Mouse (Mus musculus) natural killer cell, adult 2 months (primary cell): ENCODE data around the gene Gm10722.
"Not testable (repeated sequence)": the region's sequence is repeated elsewhere in the genome, so short reads cannot be mapped to it uniquely, and the experiment has no call there.

ENCODE experiments used
- DNase-seq, 2 experiments: peaks; one replicate each; pipeline ENCODE4 v3.0.0; 2022; ENCODE audit warnings: low spot score in 2 of 2

Gene Gm10722

GRCm38 (mm10) chr9:3025653-3026052, 24.9 kb downstream of the Gm10722 start:
- peak; percentile 64 to 67 for DNase-seq

GRCm38 (mm10) chr9:3026136-3026535, 25.4 kb downstream of the Gm10722 start:
- not testable (repeated sequence) for DNase-seq

- not testable (repeated sequence) for DNase-seq
Observed at GRCm38 (mm10) chr9:3026741-3027140, 26.0 kb downstream of the Gm10722 start.

DNA sequence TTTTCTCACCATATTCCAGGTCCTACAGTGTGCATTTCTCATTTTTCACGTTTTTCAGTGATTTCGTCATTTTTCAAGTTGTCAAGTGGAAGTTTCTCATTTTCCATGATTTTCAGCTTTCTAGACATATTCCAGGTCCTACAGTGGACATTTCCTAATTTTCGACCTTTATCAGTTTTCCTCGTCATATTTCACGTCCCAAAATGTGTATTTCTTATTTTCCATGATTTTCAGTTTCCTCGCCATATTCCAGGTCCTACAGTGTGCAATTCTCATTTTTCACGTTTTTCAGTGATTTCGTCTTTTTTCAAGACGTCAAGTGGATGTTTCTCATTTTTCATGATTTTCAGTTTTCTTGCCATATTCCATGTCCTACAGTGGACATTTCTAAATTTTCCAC, 26.5 kb downstream of the Gm10722 start:
- DNase-seq: not testable (repeated sequence)

GRCm38 (mm10) chr9:3029276-3030000, 28.7 kb downstream of the Gm10722 start:
- DNase-seq: peak; percentile 24 to 29

- DNase-seq: not testable (repeated sequence)
Observed at GRCm38 (mm10) chr9:3030677-3031318, 30.1 kb downstream of the Gm10722 start.

- not testable (repeated sequence) for DNase-seq
Observed at GRCm38 (mm10) chr9:3034299-3034698, 33.6 kb downstream of the Gm10722 start, which contains the start of gene Gm17535. Gene Gm17535 (plus strand): TSS chr9:3034599.

GRCm38 (mm10) chr9:3036577-3036976, 35.9 kb downstream of the Gm10722 start, which contains the start of gene Gm10715:
Gene Gm10715 (plus strand): TSS chr9:3036877.
- DNase-seq: not testable (repeated sequence)

GRCm38 (mm10) chr9:3038161-3038560, 37.4 kb downstream of the Gm10722 start:
- not testable (repeated sequence) for DNase-seq
